Mouse (Mus musculus) G1E (cell line): ENCODE data around the gene Gpr45.

Experiments used
- CTCF ChIP-seq: IDR thresholded peaks from 2 replicates; pipeline ENCODE4 v1.5.1; 2012; ENCODE audit warnings: low read depth, low read length, inconsistent platforms, mixed read lengths
- GATA1 ChIP-seq: IDR thresholded peaks from 2 replicates; pipeline ENCODE4 v1.6.1; 2012; ENCODE audit warnings: borderline replicate concordance, low read length, inconsistent platforms, mixed read lengths
- POLR2AphosphoS5 ChIP-seq: IDR thresholded peaks from 2 replicates; pipeline ENCODE4 v1.6.1; 2012; ENCODE audit warnings: low read depth, low read length, inconsistent platforms; ENCODE audit not compliant: insufficient replicate concordance

DNA sequence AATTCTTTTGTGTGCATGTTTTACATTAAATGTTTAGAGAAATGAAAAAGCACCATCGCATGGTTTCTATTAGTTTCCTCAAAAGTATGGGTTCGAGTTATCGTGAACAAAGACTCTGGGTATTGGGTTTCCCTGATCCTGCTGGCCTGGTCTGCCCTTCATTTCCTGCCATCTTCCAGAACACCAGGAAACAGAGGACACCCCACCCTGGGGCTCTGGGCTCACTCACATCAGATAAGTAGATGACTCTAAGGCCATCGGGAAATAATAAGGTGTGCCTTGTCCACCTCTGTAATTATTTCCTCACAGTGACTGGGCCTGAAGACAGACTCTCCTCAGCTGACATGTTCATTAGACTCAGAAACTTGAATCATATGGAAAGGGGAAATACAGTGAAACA, 57.8 kb downstream of the Gpr45 start:
- TF ChIP-seq CTCF (no peak), GATA1 (no peak), POLR2AphosphoS5 (no peak)
